Mouse (Mus musculus) neural tube, embryonic 12.5 days (tissue): ENCODE data around the gene Ergic1. TPM values are rescaled to one million over a fixed set of nuclear protein-coding genes. Genes with fewer than 3 reads are reported as not detected.

Source experiments
- ATAC-seq: fragments of 200-750 bp; cut with Nextera tagmentation; 2 replicates; pipeline ENCODE4 v1.8.0; 2017; ENCODE audit warnings: low read depth, mild to moderate bottlenecking, moderate TSS enrichment, moderate library complexity; ENCODE audit not compliant: low FRiP score
- H3K27ac ChIP-seq: fragments of 300-500 bp; sonication (generic); 2 replicates; pipeline ENCODE4 v1.5.1; 2016
- H3K27me3 ChIP-seq: fragments of 300-500 bp; sonication (generic); replicated peaks from 2 replicates; pipeline ENCODE4 v1.6.1; 2016; ENCODE audit warnings: mild to moderate bottlenecking
- H3K36me3 ChIP-seq: fragments of 300-500 bp; sonication (generic); 2 replicates; pipeline ENCODE4 v1.6.1; 2016; ENCODE audit warnings: mild to moderate bottlenecking
- H3K4me1 ChIP-seq: fragments of 300-500 bp; sonication (generic); 2 replicates; pipeline ENCODE4 v1.6.1; 2016
- H3K4me2 ChIP-seq: fragments of 300-500 bp; sonication (generic); replicated peaks from 2 replicates; pipeline ENCODE4 v1.6.1; 2016; ENCODE audit warnings: mild to moderate bottlenecking
- H3K4me3 ChIP-seq: fragments of 300-500 bp; sonication (generic); 2 replicates; pipeline ENCODE4 v1.5.1; 2016
- H3K9ac ChIP-seq: fragments of 300-500 bp; sonication (generic); 2 replicates; pipeline ENCODE4 v1.6.1; 2016; ENCODE audit warnings: mild to moderate bottlenecking
- H3K9me3 ChIP-seq: fragments of 300-500 bp; sonication (generic); 2 replicates; pipeline ENCODE4 v1.6.1; 2016; ENCODE audit warnings: mild to moderate bottlenecking
- WGBS: fragments of 180-500 bp; shearing (Covaris S2); methylation state at CpG from one replicate; pipeline ENCODE4 v1.1.7; 2016; 5-methylcytosine and 5-hydroxymethylcytosine counted together
- microRNA-seq: library from miRNA; unstranded; fragments of <30 nt; microRNA quantifications from one replicate; pipeline ENCODE4, GENCODE M21; 2017
- polyA plus RNA-seq: library from polyadenylated mRNA; unstranded; fragments of >200 nt; fragmentation: Nextera tagmentation; extraction: Ambion mirVana; gene quantifications from 2 replicates; pipeline ENCODE4 v1.2.1, GENCODE M21; 2016

The Ergic1 gene
- polyA plus RNA-seq, 1 experiment from 2014 or later = 85.1 TPM

DNA sequence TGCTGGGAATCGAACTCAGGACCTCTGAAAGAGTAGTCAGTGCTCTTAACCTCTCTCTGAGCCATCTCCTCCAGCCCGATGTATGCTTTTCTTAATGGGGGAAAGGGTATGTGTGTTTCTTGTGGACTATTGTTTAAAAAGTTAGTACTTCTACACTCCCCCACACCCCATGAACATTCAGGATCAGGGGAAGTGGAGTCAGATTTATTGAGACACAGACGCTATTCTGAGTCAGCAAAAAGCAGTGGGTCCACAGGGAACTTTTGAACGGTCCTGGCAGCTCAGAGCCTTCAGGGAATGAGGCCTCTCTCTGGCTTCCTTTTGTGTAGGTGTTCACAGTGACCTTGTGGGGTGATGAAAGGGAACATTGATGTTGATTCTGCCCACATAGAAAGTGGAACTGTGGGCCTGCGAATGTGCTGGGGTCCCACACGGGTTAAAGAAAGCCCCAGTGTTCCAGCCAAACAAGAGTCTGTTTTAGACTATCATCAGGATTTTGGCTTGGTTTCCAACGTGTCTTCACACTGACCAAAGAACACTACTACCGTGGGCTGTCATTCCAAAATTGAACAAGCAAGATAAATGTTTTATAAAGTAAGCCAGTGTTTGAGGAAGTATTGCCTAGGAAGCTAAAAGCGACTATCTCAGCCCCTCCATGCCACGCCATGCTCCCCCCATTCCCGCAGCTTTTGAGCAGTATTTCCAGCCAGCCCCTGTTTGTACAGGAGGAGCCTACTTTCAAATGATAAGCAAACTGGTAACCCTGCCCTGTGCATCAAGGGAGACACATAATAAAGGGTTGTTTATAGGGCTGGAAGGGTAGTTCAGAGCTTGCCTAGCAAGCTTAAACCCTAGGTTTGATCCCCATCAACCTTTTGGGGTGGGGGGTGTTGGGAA is 144.4 kb downstream of the Ergic1 start:
- no peak overlapping the region for H3K4me3 ChIP-seq
- H3K4me2 ChIP-seq = no peak overlapping the region
- H3K36me3 ChIP-seq = peaks cover 7% of the 10 kb centered on the region
- H3K9ac ChIP-seq = no peak overlapping the region
- no peaks in the 10 kb centered on the region for H3K4me1 ChIP-seq
- H3K9me3 ChIP-seq = no peaks in the 10 kb centered on the region
- H3K27ac ChIP-seq = no peak overlapping the region
- no peaks in the 10 kb centered on the region for H3K27me3 ChIP-seq
- ATAC-seq = no peak
- 79% methylated on average over 11 of the region's 11 CpGs for WGBS

Small RNA genes lying within 50 kb of the gene (microRNA-seq; reads per million reads assigned to microRNA genes)
- not detected for gene Gm22420

Other genes starting within 250 kb of the Ergic1 start
- 0.50 and 0.58 TPM in 2 replicates for gene Neurl1b, start 146.7 kb upstream of the Ergic1 start, polyA plus RNA-seq
- 33.6 and 36.8 TPM in 2 replicates for gene Dusp1, start 639 bp downstream of the Ergic1 start, polyA plus RNA-seq
- gene Atp6v0e, start 101.7 kb downstream of the Ergic1 start, polyA plus RNA-seq = 109 and 112 TPM in 2 replicates
- 5.0 and 7.9 TPM in 2 replicates for gene Crebrf, start 154.2 kb downstream of the Ergic1 start, polyA plus RNA-seq
- 48.5 and 49.4 TPM in 2 replicates for gene Bnip1, start 219.6 kb downstream of the Ergic1 start, polyA plus RNA-seq